Mouse (Mus musculus): ENCODE data around the gene Pard3.

Gene Pard3

GRCm38 (mm10) chr8:127570527-127570926 is 506.8 kb downstream of the Pard3 start:
- no peak for DNase-seq

DNA sequence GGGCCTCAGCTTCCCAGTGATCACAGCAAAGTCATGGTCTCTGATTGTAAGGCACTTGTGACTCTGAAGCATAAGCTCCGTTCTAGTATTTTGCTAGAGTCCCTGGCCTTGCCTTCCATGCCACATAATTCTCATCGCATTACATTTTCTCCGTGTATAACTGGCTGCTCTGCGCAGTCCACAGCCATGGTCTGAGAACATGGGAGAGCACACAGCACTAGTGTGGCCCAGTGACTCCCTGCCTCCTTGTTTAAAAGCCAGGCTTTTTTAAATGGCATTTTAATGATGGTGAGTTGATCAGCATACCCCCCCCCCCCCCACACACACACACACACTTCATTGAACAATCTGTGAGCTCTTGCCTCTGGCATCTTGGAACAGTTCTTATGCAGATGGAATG is 508.8 kb downstream of the Pard3 start:
- DNase-seq, result no peak

- DNase-seq, result no peak
Measured at GRCm38 (mm10) chr8:127576657-127577056, 513.0 kb downstream of the Pard3 start.

GRCm38 (mm10) chr8:127577656-127578055 is 514.0 kb downstream of the Pard3 start:
- no peak for DNase-seq

- no peak for DNase-seq
Measured at GRCm38 (mm10) chr8:127579436-127579835, 515.7 kb downstream of the Pard3 start.

DNA sequence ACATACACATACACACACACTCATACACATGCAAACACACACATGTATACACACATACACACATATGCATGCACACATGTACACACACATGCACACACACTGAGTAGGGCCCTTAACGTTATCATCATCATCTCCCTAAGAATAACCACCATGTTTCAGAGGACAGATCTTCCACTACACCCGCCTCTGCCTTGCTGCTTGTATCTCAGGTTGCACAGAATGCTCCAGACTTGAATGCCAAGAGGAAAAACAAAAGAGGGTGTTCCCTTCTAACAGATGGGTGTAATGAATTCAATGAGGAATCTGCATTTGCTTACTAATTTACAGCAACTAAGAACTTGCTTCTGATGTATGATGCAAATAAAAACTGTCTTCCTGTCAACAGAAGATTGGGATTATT is 519.7 kb downstream of the Pard3 start:
- no peak for DNase-seq

- DNase-seq, result no peak
Measured at GRCm38 (mm10) chr8:127585618-127586017, 521.9 kb downstream of the Pard3 start.

DNA sequence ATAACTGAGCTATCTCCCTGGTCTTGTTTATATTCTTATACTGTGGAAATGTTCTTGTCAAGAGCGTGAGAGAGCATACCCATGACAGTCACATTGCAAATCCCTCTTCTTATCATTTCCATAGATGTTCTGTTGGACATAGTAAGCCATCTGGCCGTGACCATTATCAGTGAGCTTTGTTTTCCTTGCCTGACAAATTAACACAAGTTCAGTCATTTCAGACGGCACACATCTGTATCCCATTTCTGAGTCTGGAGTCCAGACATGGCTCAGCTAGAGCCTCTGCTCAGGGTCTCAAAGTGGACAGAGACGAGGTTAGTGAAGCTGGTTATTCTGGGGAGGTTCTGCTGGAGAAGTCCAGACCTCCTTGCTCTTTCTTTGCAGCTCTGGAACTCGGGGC is 523.0 kb downstream of the Pard3 start:
- no peak for DNase-seq

- peak in 1 of 2 experiments; percentile 54 for DNase-seq
Measured at GRCm38 (mm10) chr8:127588313-127588712, 524.6 kb downstream of the Pard3 start.

DNA sequence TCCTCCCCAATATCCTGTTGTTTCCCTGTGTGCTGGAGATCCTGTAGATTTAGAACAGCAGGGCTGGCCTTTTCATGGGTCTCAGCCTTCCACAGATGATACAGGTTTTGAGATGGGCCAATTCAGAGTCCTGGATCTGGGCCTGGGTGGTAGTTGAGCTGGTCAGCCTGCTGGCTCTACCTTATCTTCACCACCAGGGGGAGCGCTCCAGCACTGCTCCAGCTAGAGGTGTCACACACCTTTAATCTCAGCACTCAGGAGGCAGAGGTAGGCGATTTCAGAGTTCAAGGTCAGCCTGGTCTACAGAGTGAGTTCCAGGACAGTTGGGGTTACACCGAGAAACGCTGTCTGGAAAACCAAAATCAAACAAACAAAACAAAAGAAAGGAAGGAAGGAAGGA is 525.6 kb downstream of the Pard3 start:
- DNase-seq, result peak; percentile 29 to 68

GRCm38 (mm10) chr8:127590674-127591186 is 527.0 kb downstream of the Pard3 start:
- no peak for DNase-seq

- no peak for DNase-seq
Measured at GRCm38 (mm10) chr8:127592648-127593574, 529.2 kb downstream of the Pard3 start.

DNA sequence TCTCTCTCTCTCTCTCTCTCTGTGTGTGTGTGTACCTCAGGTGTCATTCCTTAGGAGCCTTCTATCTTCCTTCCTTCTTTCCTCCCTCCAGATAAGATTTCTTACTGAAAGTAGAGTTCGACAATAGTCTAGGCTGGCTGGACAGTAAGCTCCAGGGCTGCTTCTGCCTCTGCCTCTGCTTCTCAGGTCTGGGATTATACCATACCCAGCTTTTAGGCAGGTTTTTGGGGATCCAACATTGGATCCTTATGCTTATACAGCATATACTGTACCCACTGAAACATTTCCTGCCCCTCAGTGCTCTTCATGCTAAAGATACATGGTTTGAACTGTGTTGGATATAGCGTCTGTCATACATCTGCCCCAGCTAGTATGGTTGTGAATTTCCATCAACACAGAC is 536.9 kb downstream of the Pard3 start:
- no peak for DNase-seq

- no peak for DNase-seq
Measured at GRCm38 (mm10) chr8:127603062-127603461, 539.4 kb downstream of the Pard3 start.

- DNase-seq, result no peak
Measured at GRCm38 (mm10) chr8:127608541-127609270, 545.0 kb downstream of the Pard3 start.

- no peak for DNase-seq
Measured at GRCm38 (mm10) chr8:127609316-127609715, 545.6 kb downstream of the Pard3 start.

GRCm38 (mm10) chr8:127614206-127614605 is 550.5 kb downstream of the Pard3 start:
- no peak for DNase-seq

DNA sequence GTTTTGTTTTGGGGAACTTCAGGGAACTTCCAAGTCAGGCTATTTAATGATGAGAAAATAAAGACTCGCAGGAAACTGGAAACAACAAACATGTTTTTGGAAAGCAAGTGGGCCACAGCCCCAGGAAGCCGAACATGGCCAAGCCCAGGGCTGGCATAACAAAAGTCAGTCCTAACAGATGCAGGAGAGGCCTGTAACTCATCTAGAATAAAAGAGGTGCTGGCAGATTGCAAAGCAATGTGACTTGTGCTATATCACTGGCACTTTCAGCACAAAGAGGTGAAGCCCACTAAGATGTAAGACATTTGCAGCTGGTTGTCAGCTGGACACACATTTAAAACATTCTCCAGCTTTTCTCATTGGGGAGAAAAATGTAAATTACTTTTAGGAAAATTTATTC is 553.0 kb downstream of the Pard3 start:
- no peak for DNase-seq

GRCm38 (mm10) chr8:127622137-127622536 is 558.4 kb downstream of the Pard3 start:
- DNase-seq, result no peak

GRCm38 (mm10) chr8:127638232-127639087 is 574.8 kb downstream of the Pard3 start:
- no peak for DNase-seq

DNA sequence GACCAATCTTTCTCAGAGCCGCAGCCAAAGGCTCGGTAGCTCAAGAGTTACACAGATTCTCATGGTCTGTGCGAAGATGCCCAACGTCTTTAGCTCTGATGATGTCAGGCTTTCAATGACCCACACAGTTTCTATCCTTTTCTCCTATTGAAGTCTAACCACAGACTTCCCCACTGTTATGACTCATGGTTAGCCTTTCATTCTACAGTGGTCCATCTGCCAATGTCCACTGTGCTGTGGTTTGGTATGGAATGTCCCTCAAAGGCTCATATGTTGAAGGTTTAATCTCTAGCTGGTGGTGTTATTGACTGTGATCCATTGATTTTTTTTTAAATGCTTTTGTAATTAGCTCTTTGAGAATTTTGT is 575.4 kb downstream of the Pard3 start:
- no peak for DNase-seq

DNA sequence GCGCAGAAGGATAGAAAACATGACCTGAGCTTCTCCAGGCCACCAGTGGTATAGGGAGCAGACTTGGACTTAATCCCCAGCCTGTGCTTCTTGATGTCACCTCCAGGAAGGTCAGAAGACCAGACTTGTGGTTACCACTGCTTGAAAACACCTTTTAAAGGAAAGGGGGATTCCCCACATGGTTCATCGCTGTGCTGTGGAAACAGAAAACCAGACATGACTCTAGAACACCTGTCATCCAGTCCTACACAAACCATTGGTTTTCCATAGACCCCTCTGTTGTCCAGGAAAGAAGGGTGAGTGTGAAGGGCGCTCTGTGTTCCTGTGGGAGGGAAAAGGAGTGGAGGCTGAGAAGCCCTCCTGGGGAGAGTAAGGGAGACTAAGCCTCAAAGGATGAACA is 591.9 kb downstream of the Pard3 start:
- DNase-seq, result no peak

Data from kidney, adult 8-10 months (tissue).